Mouse (Mus musculus) small intestine, adult 10 weeks (tissue): ENCODE results near the gene Iapp. TPM values are rescaled to one million over a fixed set of nuclear protein-coding genes. Genes with fewer than 3 reads are reported as not detected.

ENCODE experiments used
- polyA plus RNA-seq: library from polyadenylated mRNA; stranded (reverse); fragments of 350-450 nt; fragmentation: Illumina TruSeq; extraction: RNeasy Lipid Tissue Mini Kit (QIAGEN cat#74804); gene quantifications from one replicate; pipeline ENCODE4 v1.2.3, GENCODE M21; 2014; ENCODE audit warnings: low replicate concordance

Gene Iapp
- 15.1 TPM for polyA plus RNA-seq

DNA sequence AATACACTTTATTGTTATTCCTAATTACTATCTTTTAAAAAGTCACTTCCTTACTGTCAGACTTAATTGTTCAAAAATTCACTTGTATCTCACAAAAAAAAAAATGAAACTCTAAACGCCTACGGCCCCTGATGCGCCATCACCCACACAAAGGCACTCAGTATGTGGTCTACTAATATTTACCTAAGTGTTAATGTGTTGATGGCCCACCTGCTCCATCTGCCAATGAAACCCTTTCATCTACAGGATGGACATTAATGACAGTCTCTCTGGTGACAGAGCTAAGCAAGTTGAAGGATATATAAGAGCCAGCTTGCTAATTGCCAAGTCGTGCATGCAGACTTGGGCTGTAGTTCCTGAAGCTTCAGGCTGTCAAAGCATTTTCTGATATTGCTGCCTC is at the start of gene Iapp:
TSS of gene Iapp (plus strand) at position 326 of the 400 bp plus-strand sequence.

DNA sequence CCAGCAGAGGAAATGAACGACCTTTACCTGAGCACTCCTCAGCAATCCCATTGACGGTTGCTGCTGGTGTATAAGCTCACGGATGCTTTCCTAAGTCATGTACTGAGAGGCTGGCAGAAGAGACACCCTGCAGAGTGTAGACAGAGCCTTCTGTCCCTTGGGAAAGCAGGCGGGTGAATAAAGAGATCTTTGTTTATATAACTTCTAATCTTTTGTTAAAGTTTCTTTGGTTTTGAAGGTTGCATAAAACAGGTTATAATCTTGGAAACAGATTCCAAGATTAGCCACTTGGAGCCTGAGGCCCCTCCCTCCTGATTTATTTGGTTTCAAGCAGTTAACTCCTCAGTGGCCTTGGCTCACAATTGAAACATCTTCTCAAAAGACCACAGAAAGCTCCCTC is 24.7 kb downstream of the Iapp start, which contains the start of gene Slco1a5:
TSS of gene Slco1a5 (minus strand) at position 101 of the 400 bp plus-strand sequence.

DNA sequence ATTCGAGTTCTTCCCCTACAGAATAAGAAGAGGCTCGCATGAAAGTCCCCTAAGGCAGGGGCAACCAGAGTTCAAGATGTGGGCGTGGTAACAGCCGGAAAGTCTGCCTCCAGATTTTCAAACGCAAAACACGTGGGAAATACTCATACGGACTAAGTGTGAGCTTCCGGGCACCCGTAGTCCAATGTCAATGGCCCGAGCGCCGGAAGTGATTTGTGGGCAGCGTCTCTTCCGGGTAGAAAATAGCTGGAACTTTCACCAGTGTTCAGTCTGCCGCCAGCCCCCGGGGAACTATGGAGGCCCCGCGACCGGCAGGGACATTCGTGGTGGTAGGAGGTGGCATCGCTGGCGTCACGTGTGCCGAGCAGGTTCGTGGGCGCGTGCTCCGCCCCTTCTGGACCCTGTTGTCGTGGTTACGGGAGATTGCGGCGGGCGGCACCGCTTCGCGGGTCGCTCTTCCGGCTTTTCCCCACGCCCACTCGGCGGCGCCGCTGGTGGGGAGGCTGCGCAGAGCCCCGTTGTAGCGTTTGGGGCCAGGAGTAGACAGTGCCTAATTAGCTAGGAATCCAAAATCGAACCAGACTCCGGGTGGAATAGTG is 47.3 kb downstream of the Iapp start, which contains the start of gene Pyroxd1:
TSS of gene Pyroxd1 (plus strand) at position 215 of the 599 bp plus-strand sequence.

Other genes with a start within 250 kb of the Iapp start
- gene Slco1a6, start 89.9 kb upstream of the Iapp start, polyA plus RNA-seq, result not detected
- 0.19 TPM for gene Slco1a5, start 24.6 kb downstream of the Iapp start, polyA plus RNA-seq
- 55.1 TPM for gene Pyroxd1, start 47.2 kb downstream of the Iapp start, polyA plus RNA-seq
- 13.0 TPM for gene Recql, start 88.7 kb downstream of the Iapp start, polyA plus RNA-seq
- gene Golt1b, start 88.8 kb downstream of the Iapp start, polyA plus RNA-seq, result 31.1 TPM
- gene Spx, start 115.0 kb downstream of the Iapp start, polyA plus RNA-seq, result 0.41 TPM
- not detected for gene Gys2, start 174.7 kb downstream of the Iapp start, polyA plus RNA-seq
- gene Ldhb, start 209.5 kb downstream of the Iapp start, polyA plus RNA-seq, result 8.5 TPM